Mouse (Mus musculus) cerebellum, adult 2 months (tissue): ENCODE data around the gene Pcsk2. TPM values are rescaled to one million over a fixed set of nuclear protein-coding genes. Genes with fewer than 3 reads are reported as not detected.

Experiments
- DNase-seq, 2 experiments: peaks; one replicate each; pipeline ENCODE4 v3.0.0; 2021
- H3K27ac ChIP-seq: fragments of 200-500 bp; 2 replicates; pipeline ENCODE4 v1.5.1; 2012; ENCODE audit warnings: low read length, control low read depth, inconsistent platforms; ENCODE audit not compliant: insufficient read depth
- H3K27me3 ChIP-seq: fragments of 200-500 bp; 2 replicates; pipeline ENCODE4 v1.6.1; 2012; ENCODE audit warnings: inconsistent platforms, mild to moderate bottlenecking, low read length, moderate library complexity; ENCODE audit not compliant: control insufficient read depth, insufficient read depth
- H3K4me1 ChIP-seq: fragments of 200-500 bp; 2 replicates; pipeline ENCODE4 v1.6.1; 2011; ENCODE audit warnings: low read length; ENCODE audit not compliant: control insufficient read depth, insufficient read depth
- H3K4me3 ChIP-seq: fragments of 200-500 bp; replicated peaks from 2 replicates; pipeline ENCODE3; 2011; ENCODE audit warnings: mild to moderate bottlenecking, low read depth, low read length, control low read depth; ENCODE audit not compliant: insufficient read depth
- CTCF ChIP-seq: fragments of 200-500 bp; IDR thresholded peaks from 2 replicates; pipeline ENCODE4 v1.5.1; 2011; ENCODE audit warnings: low read depth, mild to moderate bottlenecking, control low read depth, low read length, moderate library complexity, borderline replicate concordance; ENCODE audit not compliant: insufficient read depth
- POLR2A ChIP-seq: fragments of 200-500 bp; IDR thresholded peaks from 2 replicates; pipeline ENCODE4 v1.6.1; 2011; ENCODE audit warnings: low read length, control low read depth, borderline replicate concordance; ENCODE audit not compliant: insufficient read depth
- WGBS: fragments of 180-500 bp; shearing (Covaris S2); methylation state at CpG from one replicate; pipeline ENCODE4 v1.1.7; 2018; 5-methylcytosine and 5-hydroxymethylcytosine counted together
- polyA plus RNA-seq: library from polyadenylated mRNA; depleted of rRNA; stranded (reverse); fragments of >200 nt; gene quantifications from 2 replicates; pipeline ENCODE4 v1.2.3, GENCODE M21; 2012

Pcsk2 gene
- polyA plus RNA-seq, 1 experiment, result 69.5 TPM

DNA sequence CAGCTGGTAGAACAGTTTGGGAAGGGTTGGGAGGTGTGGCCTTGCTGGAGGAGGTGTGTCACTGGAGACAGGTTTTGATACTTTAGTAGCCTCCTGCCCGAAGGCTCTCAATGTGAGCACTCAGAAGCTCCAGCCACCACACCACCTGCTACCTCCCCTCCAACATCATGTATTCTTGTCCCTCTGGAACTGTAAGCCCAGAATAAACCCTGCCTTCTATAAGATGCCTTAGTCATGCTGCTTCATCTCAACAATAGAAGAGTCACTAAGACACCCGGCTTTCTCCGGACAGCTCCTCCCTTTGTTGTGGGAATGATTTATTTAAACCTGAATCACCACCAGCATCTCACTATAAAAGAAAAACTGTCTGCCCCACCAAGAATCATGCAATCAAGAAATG is 166.9 kb downstream of the Pcsk2 start:
- Histone ChIP-seq H3K27me3 (no peaks in the 10 kb centered on the region), H3K4me3 (no peak overlapping the region), H3K27ac (no peak overlapping the region), H3K4me1 (peaks cover 9% of the 10 kb centered on the region; the same call in 1 of the 2 replicates)
- TF ChIP-seq POLR2A (no peak), CTCF (no peak)
- DNase-seq, result no peak
- WGBS, result 88% methylated on average over 3 of the region's 3 CpGs

DNA sequence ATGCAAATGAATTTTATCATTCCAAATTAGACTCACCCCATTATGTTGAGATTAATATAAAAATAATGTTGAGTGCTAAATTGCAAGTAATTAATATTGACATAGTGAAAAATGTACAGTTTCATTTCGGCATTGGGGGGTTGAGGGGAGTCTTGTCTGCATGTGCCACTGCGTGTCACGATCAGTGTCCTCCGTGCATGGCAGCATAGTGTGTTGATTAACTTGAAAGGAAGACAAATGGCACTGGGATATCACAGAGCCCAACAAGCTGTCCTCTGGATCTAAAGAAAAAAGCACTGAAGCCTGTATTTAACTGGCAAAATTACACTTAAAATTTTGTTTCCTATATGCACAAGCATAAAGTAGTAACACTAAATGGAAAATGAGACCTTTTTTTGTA is 167.9 kb downstream of the Pcsk2 start:
- H3K4me1 ChIP-seq, result peaks cover 11% of the 10 kb centered on the region
- no peak overlapping the region for H3K4me3 ChIP-seq
- TF ChIP-seq CTCF (no peak), POLR2A (no peak)
- whole genome bisulfite sequencing, result 93% methylated on average over 4 of the region's 4 CpGs
- H3K27me3 ChIP-seq, result no peaks in the 10 kb centered on the region
- H3K27ac ChIP-seq, result no peak overlapping the region
- no peak for DNase-seq

DNA sequence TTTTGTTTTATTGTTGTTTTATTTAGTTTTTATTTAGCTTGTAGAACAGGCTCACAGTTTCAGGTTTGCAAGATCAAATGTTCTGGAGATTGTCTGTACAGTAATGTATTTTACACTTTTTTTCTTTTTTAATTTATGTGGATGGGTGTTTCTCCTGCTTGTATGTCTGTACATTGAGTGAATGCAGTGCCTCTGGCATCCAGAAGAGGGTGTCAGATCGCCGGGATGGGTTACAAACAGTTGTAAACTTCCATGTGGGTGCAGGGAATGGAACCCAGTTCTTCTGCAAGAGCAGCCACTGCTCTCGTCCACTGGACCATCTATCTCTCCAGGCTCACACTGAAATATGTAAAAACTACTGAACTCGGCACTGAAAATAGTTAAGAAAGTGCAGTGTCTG is 169.2 kb downstream of the Pcsk2 start:
- no peak overlapping the region for H3K4me3 ChIP-seq
- H3K27me3 ChIP-seq, result no peaks in the 10 kb centered on the region
- peaks cover 12% of the 10 kb centered on the region for H3K4me1 ChIP-seq
- TF ChIP-seq CTCF (0 out of 2 replicates have a peak, but pooled peaks have one; percentile 3), POLR2A (no peak)
- DNase-seq, result no peak
- H3K27ac ChIP-seq, result no peak overlapping the region
- WGBS, result 76% methylated on average over 4 of the region's 4 CpGs

DNA sequence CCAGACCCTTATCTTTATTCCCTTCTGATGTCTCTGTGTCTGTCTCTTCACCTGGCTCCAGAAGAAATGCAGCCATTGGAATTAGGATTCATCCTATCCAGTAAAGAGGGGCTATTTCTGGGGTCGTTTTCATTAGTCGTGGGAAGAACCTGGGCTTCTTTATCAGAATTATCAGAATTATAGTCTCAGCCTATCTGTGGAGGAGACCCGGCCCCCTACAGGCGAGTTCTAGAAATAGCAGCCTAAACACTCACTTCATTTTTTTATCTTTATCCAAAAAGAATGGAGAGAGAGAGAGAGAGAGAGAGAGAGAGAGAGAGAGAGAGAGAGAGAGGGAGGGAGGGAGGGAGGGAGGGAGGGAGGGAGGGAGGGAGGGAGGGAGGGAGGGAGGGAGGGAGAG is 177.3 kb downstream of the Pcsk2 start:
- Histone ChIP-seq H3K4me1 (peaks cover 3% of the 10 kb centered on the region), H3K27ac (no peak overlapping the region), H3K4me3 (no peak overlapping the region), H3K27me3 (no peaks in the 10 kb centered on the region)
- 19% methylated on average over 4 of the region's 4 CpGs for WGBS
- TF ChIP-seq POLR2A (no peak), CTCF (peak; percentile 26; the same call in 1 of the 2 replicates)
- DNase-seq, result no peak

DNA sequence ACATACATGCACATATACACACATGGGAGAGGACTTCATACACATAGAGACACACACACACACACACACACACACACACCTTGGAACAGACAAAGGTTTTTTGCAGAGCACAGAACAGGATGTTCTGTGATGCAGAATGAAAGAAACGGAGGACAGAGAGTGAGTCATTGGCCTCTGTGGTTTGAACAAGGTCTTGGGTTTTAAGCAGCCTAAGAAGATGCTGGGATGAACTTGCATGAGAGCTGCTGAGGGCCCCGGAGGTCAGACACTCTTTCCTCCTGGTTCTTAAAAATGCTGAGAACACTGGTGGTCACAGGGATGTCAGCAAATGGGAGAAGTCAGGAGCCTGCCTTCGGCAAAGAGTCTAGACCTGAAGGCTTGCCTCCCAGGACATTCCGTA is 178.1 kb downstream of the Pcsk2 start:
- Histone ChIP-seq H3K4me1 (no peaks in the 10 kb centered on the region), H3K27ac (no peak overlapping the region), H3K4me3 (no peak overlapping the region), H3K27me3 (no peaks in the 10 kb centered on the region)
- DNase-seq, result no peak
- WGBS, result 83% methylated on average over 4 of the region's 4 CpGs
- TF ChIP-seq CTCF (no peak), POLR2A (no peak)

DNA sequence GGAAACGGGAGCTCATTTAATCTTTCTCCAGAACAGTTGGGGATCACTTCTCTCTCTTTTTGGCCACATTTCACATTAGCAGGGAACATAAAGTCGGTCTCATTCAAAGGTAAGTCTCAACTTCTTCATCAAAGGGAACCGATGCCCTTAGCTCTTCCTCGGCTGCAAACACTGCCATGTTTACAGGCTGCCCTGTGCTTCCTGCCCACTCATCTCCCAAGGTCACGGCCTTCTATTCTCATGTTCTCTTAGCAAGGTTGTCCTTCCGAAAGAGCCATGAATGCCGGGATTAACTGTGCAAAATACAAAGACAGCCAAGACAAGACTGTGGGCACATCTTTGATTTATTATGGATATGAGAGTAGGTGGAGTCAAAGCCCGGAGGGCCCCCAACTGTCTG is 178.8 kb downstream of the Pcsk2 start:
- H3K27ac ChIP-seq, result no peak overlapping the region
- H3K4me1 ChIP-seq, result no peaks in the 10 kb centered on the region
- no peak for TF ChIP-seq POLR2A
- no peak for TF ChIP-seq CTCF
- no peak for DNase-seq
- H3K27me3 ChIP-seq, result no peaks in the 10 kb centered on the region
- H3K4me3 ChIP-seq, result no peak overlapping the region
- 81% methylated on average over 8 of the region's 8 CpGs for WGBS

DNA sequence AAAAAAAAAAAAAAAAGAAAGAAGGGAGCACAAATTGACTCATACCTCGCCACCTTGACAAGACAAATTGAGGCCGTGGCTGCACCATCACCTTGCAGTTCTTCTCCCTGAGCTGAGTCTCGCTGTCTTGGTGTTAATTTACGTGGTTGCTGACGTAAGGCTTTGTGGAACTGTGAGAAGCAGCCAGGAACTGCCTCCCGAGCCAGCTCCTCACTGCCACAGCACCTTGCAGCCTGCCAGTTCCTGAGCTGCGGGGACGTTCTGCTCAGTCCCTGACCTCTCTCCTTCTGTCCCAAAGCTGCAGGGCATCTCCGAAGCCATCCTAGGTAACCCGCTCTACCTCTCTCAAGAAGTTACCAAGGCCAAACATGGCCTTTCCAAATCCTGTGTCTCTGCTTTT is 186.5 kb downstream of the Pcsk2 start:
- peak; percentile 77 to 88 for DNase-seq
- TF ChIP-seq POLR2A (no peak), CTCF (no peak)
- Histone ChIP-seq H3K27me3 (no peaks in the 10 kb centered on the region), H3K27ac (peak overlapping the region; percentile 41; the same call in 1 of the 2 replicates), H3K4me1 (no peaks in the 10 kb centered on the region), H3K4me3 (no peak overlapping the region)
- 29% methylated on average over 10 of the region's 10 CpGs for WGBS

DNA sequence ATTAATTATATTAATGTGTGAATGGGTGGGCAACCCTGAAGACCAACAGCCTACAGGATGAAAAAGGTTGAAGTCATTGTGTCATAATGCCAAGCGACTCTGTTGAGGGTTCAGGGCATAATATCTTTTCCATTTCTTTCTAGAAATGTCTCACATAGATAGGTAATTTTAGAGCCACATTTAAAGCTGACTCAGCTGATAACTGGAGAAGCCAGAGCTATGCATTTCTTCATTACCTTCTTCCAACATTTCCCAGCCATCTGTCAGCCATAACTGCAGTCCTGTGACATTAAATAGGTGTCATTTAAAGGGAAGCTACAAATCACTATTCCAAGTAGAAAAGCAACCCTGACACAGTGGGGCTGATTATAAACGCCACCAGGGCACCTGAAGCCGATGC is 189.5 kb downstream of the Pcsk2 start:
- no peak for TF ChIP-seq POLR2A
- no peak for TF ChIP-seq CTCF
- Histone ChIP-seq H3K4me1 (no peaks in the 10 kb centered on the region), H3K27me3 (no peaks in the 10 kb centered on the region), H3K4me3 (no peak overlapping the region), H3K27ac (no peak overlapping the region)
- DNase-seq, result no peak
- WGBS, result 85% methylated on average over 3 of the region's 3 CpGs
